Mouse (Mus musculus) urinary bladder, adult 18-20 months (tissue): ENCODE measurements around the gene Ikbkg.
"Not testable (repeated sequence)": the region's sequence is repeated elsewhere in the genome, so short reads cannot be mapped to it uniquely, and the experiment has no call there.

Experiments used
- DNase-seq, 2 experiments: peaks; one replicate each; pipeline ENCODE4 v3.0.0; 2022; ENCODE audit warnings: low spot score in 2 of 2, mixed read lengths in 2 of 2

Ikbkg gene

GRCm38 (mm10) chrX:74451157-74451912 lies 58.2 kb downstream of the Ikbkg start:
- no peak for DNase-seq

- no peak for DNase-seq
Measured at GRCm38 (mm10) chrX:74452773-74453172, 59.7 kb downstream of the Ikbkg start.

GRCm38 (mm10) chrX:74481349-74481885 lies 88.3 kb downstream of the Ikbkg start, which contains the start of gene Gm6880:
Gene Gm6880, minus strand, starts transcription at chrX:74481399.
- DNase-seq: not testable (repeated sequence)

GRCm38 (mm10) chrX:74497131-74497530 lies 104.0 kb downstream of the Ikbkg start:
- DNase-seq: no peak
